Mouse (Mus musculus): ENCODE results near the gene Smco1.

DNA sequence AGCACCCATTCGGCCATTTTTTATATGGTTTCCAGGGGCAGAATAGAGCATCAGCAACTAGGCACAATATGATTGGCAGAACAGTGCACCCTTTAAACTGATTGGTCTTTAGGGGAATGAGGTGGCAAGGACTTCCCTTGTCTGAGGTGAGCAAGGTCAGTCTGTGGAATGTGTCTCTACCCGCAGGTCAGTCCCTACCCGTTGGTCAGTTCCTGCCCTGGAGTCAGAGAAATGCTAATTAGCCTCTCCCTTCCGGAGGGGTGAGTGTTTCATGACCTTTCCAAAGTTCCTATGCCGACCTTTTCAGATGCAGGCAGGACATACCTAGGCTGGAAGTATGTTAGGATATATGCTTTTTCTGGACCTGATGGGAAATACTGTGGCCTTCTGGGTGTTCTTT lies 41.1 kb downstream of the Smco1 start:
- TF ChIP-seq POLR2A (IDR thresholded peaks at IDR 0.05; ENCODE audit: extremely low read depth, insufficient read depth, low read length): no peak
- no peak for TF ChIP-seq CTCF (IDR thresholded peaks at IDR 0.05; ENCODE audit: extremely low read depth, insufficient read depth, low read length)

All from cortical plate, adult 2 months (tissue).